Mouse (Mus musculus) heart, postnatal 0 days (tissue): Measurements from ENCODE around the gene Asic2.

Experiments used
- CTCF ChIP-seq: IDR thresholded peaks from 2 replicates; pipeline ENCODE4 v1.5.1; 2016; ENCODE audit warnings: antibody characterized with exemption, control low read depth, low read depth
- EP300 ChIP-seq: IDR thresholded peaks from 2 replicates; pipeline ENCODE4 v1.6.1; 2016; ENCODE audit warnings: antibody characterized with exemption, low read depth

DNA sequence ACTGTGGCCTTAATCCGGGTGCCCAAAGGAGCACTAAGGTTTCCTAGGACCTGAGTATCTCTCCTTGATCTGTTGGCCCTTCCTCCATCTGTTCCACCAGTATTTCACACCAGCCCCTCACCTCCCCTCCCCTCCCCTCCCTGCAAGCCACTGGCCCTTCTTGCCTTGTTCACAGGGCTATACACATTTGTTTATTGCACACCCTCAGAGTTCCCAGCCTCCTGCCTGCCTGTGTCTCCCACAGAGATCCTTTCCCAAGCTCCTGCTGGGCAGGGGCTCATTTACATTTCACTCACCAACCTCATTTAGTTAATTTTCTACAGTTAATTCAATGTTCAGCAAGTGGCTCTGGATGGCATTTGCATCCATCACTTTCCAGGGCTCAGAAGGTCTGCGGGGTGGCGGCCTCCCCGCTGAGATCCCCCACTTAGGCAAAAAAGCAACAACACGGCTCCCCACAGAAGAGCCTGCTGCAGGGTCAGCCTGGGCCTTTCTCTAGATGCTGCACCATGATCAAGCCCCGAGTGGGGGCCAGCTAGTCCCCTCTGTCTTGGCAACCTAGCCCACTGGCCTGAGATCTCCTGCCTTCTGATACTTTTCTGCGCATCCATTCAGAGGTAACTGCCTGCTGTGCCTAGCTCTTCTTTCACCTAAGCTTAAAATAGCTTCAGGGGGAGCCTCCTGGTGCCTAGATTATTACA lies 196.9 kb downstream of the Asic2 start:
- TF ChIP-seq CTCF = no peak
- no peak for TF ChIP-seq EP300
